Mouse (Mus musculus): ENCODE data around the gene E030018B13Rik. TPM values are rescaled to one million over a fixed set of nuclear protein-coding genes. Genes with fewer than 3 reads are reported as not detected.

Gene E030018B13Rik
- total and polyA plus RNA-seq, 2 experiments from 2014 or later = 0.15 TPM; not detected in 1

DNA sequence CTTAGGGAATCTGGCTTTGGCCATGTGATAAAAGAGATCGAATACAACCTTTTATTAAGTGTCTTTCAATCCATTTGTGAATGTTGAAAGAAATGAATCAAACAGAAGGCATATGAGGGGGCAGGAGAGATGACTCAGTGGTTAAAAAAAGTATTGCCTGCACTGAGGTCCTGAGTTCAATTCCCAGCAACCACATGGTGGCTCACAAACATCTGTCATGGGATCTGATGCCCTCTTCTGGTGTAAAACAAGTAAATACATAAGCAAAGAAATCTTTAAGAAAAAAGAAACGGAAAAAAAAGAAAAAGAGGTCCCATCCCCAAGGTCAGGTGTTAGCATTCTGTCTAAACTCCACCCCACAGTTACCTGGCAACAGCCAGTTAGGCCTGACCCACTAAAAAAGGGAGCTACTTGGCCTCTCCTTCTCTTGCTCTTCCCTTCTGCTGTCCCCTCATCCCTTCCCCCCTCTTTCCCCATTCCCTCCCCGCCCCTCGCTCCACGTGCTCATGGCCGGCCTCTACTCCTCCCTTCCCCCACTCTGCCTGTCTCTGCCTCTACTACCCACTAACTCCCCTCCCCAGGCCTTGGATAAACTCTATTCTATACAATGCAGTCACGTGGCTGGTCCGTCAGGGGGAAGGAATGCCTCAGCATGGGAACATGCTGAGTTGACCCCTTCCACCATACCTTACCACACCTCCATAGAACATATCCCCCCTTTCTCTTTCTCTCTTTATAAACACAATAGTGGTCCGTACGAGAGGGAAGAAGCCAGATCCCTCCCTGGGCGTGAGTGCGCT, 3.5 kb upstream of the E030018B13Rik start:
- Histone ChIP-seq H3K9me3 (replicated peaks; ENCODE audit: control insufficient read depth, low read length) (no peaks in the 10 kb centered on the region), H3K27me3 (ENCODE audit: control insufficient read depth, insufficient read depth, low read length) (no peaks in the 10 kb centered on the region), H3K9ac (replicated peaks; ENCODE audit: low read depth, low read length) (no peak overlapping the region), H3K27ac (ENCODE audit: low read depth) (peak overlapping the region; percentile 96), H3K36me3 (replicated peaks; ENCODE audit: control insufficient read depth, insufficient read depth, low read length) (no peaks in the 10 kb centered on the region), H3K4me2 (ENCODE audit: low read depth, low read length) (no peak overlapping the region; the same call in 1 of the 2 replicates), H3K4me1 (ENCODE audit: control insufficient read depth, insufficient read depth) (peaks cover 94% of the 10 kb centered on the region), H3K4me3 (ENCODE audit: low read depth, low read length) (no peak overlapping the region)
- DNase-seq (ENCODE audit: low spot score) (no peak), ATAC-seq (ENCODE audit: insufficient read depth, low read depth) (no peak)
- TF ChIP-seq CTCF (IDR thresholded peaks at IDR 0.05; ENCODE audit: low read depth) = no peak
- TF ChIP-seq EP300 (IDR thresholded peaks at IDR 0.05; ENCODE audit: low read depth) = no peak
- WGBS = 66% methylated on average over 12 of the region's 12 CpGs

GRCm38 (mm10) chr7:63913724-63914692, 2.6 kb upstream of the E030018B13Rik start:
- no peak overlapping the region for H3K4me2 ChIP-seq (ENCODE audit: low read depth, low read length)
- no peak overlapping the region for H3K4me3 ChIP-seq (ENCODE audit: low read depth, low read length)
- peak overlapping the region; percentile 96 for H3K27ac ChIP-seq (ENCODE audit: low read depth)
- no peak for DNase-seq (ENCODE audit: low spot score)
- H3K9me3 ChIP-seq (replicated peaks; ENCODE audit: control insufficient read depth, low read length) = no peaks in the 10 kb centered on the region
- H3K27me3 ChIP-seq (ENCODE audit: control insufficient read depth, insufficient read depth, low read length) = no peaks in the 10 kb centered on the region
- no peak for TF ChIP-seq EP300 (IDR thresholded peaks at IDR 0.05; ENCODE audit: low read depth)
- TF ChIP-seq CTCF (IDR thresholded peaks at IDR 0.05; ENCODE audit: low read depth) = no peak
- WGBS = 40% methylated on average over 10 of the region's 10 CpGs
- H3K36me3 ChIP-seq (replicated peaks; ENCODE audit: control insufficient read depth, insufficient read depth, low read length) = no peaks in the 10 kb centered on the region
- no peak for ATAC-seq (ENCODE audit: insufficient read depth, low read depth)
- H3K9ac ChIP-seq (replicated peaks; ENCODE audit: low read depth, low read length) = no peak overlapping the region
- H3K4me1 ChIP-seq (ENCODE audit: control insufficient read depth, insufficient read depth) = peaks cover 94% of the 10 kb centered on the region

DNA sequence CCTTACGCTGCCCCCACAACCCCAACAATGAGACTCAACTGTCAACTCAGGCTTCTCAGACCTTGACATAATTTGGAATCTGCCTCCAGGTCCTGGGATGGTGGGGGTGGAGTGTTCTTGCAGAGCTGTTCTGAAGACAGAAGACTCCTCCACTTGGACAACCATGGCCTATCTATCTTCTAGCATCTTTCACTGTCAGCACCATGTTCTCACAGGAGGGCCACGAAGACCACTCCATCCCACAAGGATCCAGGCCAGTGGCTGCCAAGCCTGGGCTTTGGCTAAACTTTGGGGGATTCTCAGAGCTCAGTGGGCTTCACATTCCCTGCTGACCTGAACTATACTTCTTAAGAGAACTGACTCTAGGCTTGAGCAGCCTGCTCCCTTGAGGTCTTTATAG, 1.8 kb upstream of the E030018B13Rik start:
- Histone ChIP-seq H3K4me1 (ENCODE audit: control insufficient read depth, insufficient read depth) (peaks cover 95% of the 10 kb centered on the region), H3K27me3 (ENCODE audit: control insufficient read depth, insufficient read depth, low read length) (no peaks in the 10 kb centered on the region), H3K36me3 (replicated peaks; ENCODE audit: control insufficient read depth, insufficient read depth, low read length) (no peaks in the 10 kb centered on the region), H3K4me2 (ENCODE audit: low read depth, low read length) (no peak overlapping the region), H3K27ac (ENCODE audit: low read depth) (no peak overlapping the region), H3K9me3 (replicated peaks; ENCODE audit: control insufficient read depth, low read length) (no peaks in the 10 kb centered on the region), H3K4me3 (ENCODE audit: low read depth, low read length) (no peak overlapping the region), H3K9ac (replicated peaks; ENCODE audit: low read depth, low read length) (no peak overlapping the region)
- ATAC-seq (ENCODE audit: insufficient read depth, low read depth) = no peak
- TF ChIP-seq EP300 (IDR thresholded peaks at IDR 0.05; ENCODE audit: low read depth) (no peak), CTCF (IDR thresholded peaks at IDR 0.05; ENCODE audit: low read depth) (no peak)
- no peak for DNase-seq (ENCODE audit: low spot score)
- 89% methylated on average over 2 of the region's 2 CpGs for WGBS

GRCm38 (mm10) chr7:63917693-63918092, 1.0 kb downstream of the E030018B13Rik start:
- H3K9ac ChIP-seq (replicated peaks; ENCODE audit: low read depth, low read length) = no peak overlapping the region
- DNase-seq (ENCODE audit: low spot score) (peak; percentile 64), ATAC-seq (ENCODE audit: insufficient read depth, low read depth) (peak; percentile 69)
- TF ChIP-seq EP300 (IDR thresholded peaks at IDR 0.05; ENCODE audit: low read depth) = peak; percentile 44; the same call in 1 of the 2 replicates
- no peak for TF ChIP-seq CTCF (IDR thresholded peaks at IDR 0.05; ENCODE audit: low read depth)
- H3K4me2 ChIP-seq (ENCODE audit: low read depth, low read length) = no peak overlapping the region
- no peaks in the 10 kb centered on the region for H3K27me3 ChIP-seq (ENCODE audit: control insufficient read depth, insufficient read depth, low read length)
- peak overlapping the region; percentile 73 for H3K27ac ChIP-seq (ENCODE audit: low read depth)
- H3K9me3 ChIP-seq (replicated peaks; ENCODE audit: control insufficient read depth, low read length) = no peaks in the 10 kb centered on the region
- 39% methylated on average over 6 of the region's 6 CpGs for WGBS
- H3K4me1 ChIP-seq (ENCODE audit: control insufficient read depth, insufficient read depth) = peaks cover 89% of the 10 kb centered on the region
- H3K36me3 ChIP-seq (replicated peaks; ENCODE audit: control insufficient read depth, insufficient read depth, low read length) = no peaks in the 10 kb centered on the region
- H3K4me3 ChIP-seq (ENCODE audit: low read depth, low read length) = no peak overlapping the region
